Mouse (Mus musculus): ENCODE data around the gene Card14.

Gene Card14

DNA sequence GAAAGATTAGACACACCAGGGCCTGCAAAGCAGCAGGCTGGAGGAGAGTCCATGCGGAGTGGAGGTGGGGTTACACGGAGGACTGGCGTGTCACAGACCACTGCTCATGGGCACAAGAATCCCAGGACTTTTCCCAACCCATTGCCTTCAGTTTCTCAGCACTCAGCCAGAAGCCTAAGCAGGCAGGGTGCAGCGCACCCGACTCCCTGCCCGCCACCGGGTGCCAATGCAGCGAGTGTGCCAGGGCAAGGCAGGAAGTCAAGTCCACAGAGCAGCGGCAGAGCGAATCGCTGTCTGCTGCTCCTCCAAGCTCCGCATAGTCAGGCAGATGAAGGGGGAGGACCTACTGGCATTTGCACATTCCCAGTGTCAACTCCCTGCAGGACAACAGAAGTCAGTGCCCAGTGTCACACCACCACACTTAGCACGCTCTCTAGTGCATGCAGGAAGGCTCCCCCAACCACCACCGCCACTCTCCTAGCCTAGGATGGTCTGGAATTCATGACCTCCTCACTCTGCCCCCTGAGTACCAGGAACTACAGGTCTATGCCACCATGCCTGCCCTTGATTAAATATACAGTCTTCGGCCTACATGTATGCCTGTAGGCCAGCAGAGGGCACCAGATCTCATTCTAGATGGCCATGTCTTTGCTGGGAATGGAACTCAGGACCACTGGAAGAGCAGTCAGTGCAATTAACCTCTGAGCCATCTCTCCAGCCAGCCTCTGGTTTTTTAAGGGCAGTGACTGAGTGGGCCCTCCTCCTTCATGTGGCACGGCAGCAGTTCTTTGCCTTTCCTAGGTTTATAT is 2.5 kb upstream of the Card14 start:
- DNase-seq, result peak; percentile 55

DNA sequence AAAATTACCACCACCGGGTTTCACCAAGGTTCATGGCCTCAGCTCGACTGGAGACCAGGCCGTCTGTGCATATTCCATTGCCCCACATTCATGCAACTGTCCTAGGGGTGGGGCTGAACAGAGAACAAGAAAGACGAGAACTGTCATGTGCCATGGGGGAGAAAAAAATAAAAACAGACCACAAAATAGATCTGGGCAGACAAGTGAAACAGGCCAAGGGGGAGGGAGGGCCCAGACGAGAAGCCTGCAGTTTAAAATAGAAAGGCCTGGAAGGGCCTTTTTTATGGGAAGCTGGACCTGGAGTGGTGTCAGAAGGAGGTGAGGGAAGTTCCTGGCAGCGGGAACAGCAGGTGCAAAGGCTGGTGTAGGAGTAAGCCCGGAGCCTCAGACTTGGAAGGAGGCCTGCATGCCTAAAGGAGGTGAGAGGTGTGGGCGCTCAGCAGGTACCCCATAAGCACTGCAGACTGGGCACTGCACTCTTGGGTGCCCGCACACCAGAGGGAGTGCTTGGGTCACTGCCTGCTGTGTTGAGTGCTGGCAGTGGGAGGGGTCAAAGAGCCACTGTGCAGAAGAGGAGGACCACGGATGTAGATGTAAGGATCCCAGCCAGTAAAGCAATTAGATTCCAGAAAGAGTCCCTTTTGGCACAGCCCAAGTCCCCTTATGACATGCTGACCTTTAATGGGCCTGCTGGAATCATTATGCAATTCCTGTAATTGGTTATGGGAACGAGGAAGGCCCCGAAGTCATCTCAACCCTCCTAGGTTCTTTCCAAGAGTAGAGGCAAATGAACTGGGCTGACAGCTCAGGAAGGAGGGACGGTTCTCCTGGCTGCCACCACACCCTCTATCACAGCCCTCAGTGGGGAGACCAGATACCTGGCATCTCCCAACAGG is 558 bp upstream of the Card14 start:
- DNase-seq, result no peak

DNA sequence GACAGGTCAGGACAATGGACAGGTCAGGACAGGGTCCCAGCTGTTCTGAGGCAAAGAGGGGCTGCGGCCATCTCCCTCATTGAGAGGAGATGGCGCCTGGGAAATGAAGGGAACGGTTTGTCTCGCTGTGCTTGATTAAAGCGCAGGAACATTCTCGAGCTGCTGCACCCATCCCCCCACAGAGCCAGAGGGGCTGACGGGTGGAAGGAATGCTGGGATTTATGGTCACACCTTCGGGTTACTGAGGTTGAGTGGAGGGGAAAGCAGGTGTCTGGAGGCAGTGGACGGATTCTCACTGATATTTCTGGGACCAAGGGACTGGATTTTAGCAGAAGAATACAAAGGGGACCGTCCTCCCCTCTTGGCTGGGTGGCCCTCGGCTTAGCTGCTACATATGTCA is 348 bp downstream of the Card14 start:
- DNase-seq, result no peak

DNA sequence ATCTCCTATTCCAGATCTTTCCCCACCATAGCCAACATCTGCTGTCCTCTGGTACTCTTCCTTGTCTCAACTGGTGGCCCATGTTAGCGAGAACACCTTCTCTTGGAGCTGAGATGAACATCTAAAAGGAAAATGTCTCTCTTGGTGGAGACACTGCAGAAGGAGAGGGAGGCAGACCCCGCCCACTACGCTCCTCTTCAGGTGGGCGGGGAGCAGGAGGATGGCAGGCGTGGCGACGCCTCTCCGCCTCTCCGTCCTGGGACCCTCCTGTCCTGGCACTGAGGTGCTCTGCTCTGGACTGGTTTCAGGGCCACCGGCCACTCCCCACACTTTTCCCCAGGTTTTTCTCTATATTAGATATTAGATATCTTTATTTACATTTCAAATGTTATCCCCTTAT is 3.1 kb downstream of the Card14 start:
- no peak for DNase-seq

GRCm38 (mm10) chr11:119314252-119314936 is 6.8 kb downstream of the Card14 start:
- no peak for DNase-seq

DNA sequence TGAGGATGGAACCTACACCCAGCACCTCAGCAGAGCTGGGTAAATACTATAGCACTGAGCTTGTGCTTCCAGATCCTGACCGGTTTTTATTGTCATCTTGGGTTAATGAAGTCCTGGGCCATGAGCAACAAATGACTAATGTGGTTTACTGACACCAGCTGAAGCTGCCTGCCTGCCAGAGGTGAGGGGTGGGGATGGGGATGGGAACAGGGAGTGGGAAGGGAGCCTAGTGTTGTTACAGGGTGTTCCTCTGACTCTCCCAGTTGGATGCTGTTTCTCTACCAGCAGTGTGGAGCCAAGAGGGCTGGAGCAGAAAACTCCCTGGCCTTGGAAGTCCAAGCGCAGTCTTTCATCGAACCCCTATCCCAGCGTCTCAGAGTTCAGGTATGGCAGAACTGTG is 9.2 kb downstream of the Card14 start:
- DNase-seq, result no peak

DNA sequence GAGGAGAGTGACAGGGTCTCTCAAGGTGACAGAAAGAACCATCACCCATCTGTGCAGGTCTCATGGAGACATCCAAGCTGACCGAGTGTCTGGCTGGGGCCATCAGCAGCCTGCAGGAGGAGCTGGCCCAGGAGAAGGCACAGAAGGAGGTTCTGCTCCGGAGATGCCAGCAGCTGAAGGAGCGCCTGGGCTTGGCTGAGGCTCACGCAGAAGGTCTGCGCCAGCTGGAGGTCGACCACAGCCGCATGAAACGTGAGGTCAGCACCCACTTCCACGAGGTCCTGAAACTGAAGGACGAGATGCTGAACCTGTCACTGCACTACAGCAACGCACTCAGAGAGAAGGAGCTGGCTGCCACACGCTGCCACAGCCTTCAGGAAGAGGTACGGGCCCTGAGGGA is 15.0 kb downstream of the Card14 start:
- no peak for DNase-seq

- no peak for DNase-seq
Measured at GRCm38 (mm10) chr11:119325068-119325467, 17.5 kb downstream of the Card14 start.

DNA sequence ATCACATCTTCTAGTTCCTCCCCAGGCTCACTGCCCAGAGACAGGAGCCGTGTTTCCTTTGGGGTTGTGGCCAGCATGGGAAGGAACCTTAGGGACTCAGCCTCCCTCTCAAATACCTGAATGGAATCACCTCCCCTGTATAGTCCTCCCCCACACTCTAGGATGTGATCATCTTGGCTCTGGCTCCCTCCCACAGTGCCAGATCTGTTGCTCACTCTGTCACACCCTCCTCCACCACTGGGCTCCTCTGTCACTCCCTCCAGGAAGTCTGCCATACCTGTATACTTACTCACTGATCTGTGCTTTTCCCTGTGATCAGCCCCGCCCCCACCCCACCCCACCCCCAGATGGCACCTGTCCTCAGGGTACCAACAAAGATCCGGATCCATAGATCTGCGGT is 23.0 kb downstream of the Card14 start:
- DNase-seq, result no peak

- DNase-seq, result no peak
Measured at GRCm38 (mm10) chr11:119331970-119332369, 24.4 kb downstream of the Card14 start.

- no peak for DNase-seq
Measured at GRCm38 (mm10) chr11:119338271-119339059, 30.9 kb downstream of the Card14 start.

GRCm38 (mm10) chr11:119339179-119339578 is 31.6 kb downstream of the Card14 start:
- no peak for DNase-seq

DNA sequence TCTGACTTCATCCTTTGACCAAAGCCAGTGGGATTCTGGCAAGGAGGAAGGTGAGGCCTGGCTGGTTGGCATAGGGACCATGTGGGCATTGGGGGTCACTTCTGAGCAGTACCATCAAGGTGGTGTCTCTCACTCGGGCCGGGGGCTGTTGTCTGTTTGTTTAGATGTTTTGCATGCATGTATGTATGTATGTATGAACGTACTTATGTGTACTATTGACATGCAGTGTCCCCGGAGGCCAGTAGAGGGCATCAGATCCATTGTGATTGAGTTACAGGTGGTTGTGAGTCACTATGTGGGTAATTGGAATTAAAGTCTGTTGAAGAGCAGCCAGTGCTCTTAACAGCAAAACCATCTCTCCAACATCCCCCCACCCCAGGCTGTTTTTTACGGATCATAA is 32.1 kb downstream of the Card14 start:
- DNase-seq, result peak; percentile 79

GRCm38 (mm10) chr11:119344178-119344577 is 36.6 kb downstream of the Card14 start:
- no peak for DNase-seq

- no peak for DNase-seq
Measured at GRCm38 (mm10) chr11:119344865-119345264, 37.3 kb downstream of the Card14 start.

DNA sequence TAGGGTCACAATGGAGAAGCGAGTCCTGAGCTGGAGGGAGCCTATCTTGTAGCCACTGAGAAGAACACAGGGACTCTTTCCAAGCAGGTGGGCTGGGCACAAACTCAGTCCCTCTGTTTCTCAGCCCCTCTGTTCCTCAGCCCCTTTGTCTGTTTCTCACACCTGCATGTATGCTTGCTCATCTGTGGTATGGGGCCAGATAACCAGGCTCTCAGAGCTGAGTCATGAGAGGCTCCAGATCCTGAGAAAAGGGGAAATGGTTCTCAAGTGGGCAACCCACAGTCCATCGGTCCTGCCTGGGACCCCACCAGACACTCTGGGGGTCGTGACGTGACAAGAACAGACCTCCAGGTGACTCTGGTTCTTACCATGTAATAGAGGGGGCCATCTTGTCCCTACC is 39.6 kb downstream of the Card14 start:
- no peak for DNase-seq

- DNase-seq, result no peak
Measured at GRCm38 (mm10) chr11:119352113-119352512, 44.5 kb downstream of the Card14 start.

- DNase-seq, result no peak
Measured at GRCm38 (mm10) chr11:119353946-119354345, 46.4 kb downstream of the Card14 start.

- no peak for DNase-seq
Measured at GRCm38 (mm10) chr11:119354798-119355442, 47.4 kb downstream of the Card14 start.

DNA sequence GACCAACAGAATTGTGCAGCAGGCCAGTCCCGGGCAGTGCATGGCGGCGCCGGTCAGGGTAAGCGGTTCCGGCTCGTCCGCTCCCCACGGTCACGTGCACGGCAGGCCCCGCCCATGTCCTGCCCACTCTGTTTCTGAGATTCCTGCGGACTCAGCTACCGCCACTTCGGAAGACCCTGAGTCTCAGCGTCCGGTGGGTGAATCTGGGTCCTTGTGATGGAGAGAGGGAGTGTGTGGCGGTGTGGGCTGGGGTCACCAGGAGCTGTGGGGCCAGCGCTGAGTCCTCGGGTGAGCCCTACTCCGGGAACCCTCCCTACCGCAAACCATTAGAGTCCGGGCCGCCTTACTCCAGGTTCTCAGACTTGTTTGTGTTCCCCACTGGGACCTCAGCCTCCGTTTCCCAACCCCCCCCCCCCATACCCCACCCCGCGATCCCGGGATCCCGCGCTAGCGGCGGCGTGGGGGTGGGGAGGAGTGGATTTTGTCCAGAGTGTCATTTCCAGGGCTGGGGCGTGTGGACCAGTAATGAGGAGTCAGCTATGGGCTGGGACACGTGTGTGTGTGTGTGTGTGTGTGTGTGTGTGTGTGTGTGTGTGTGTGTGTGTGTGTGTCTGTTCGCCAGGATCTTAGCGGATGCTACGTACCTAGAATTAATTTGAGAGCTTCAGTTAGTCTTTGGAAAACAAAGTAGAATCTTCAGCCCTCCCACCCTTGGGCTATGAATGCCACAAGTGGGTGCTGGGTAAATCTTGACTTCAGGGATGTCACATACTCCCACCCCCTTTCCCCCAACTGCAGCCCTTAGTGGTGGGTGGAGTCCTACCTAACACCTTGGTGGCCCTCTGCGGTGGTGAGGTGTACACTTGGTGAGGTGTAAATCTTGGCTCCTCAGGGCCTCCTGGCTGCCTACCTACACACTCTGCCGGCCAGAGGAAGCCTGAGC is 48.1 kb downstream of the Card14 start, which contains the start of the genes Sgsh and Slc26a11:
TSS of gene Sgsh (minus strand) at position 94 of the 943 bp plus-strand sequence.
TSS of gene Slc26a11 (plus strand) at position 115 of the 943 bp plus-strand sequence.
- peak; percentile 74 for DNase-seq

GRCm38 (mm10) chr11:119359089-119359488 is 51.5 kb downstream of the Card14 start:
- DNase-seq, result no peak

All from right cerebral cortex, postnatal 4 days (tissue).